In genomic region chr6:38165385-38165784, GRCm38 (mm10) we compare ENCODE assay signal across 22 mouse cellular contexts. TPM values are rescaled to one million over a fixed set of nuclear protein-coding genes. Genes with fewer than 3 reads are reported as not detected.
DNase-seq lines count a peak whose midpoint lies in the region; ATAC-seq lines count a peak whose summit lies in the region.
"Had no signal": no experiment of that assay in that cellular context is flagged by ENCODE, and none has a peak within 500 bp of the region (broad histone marks: within the 10 kb centered on the region; RNA-seq: fewer than 3 reads in every experiment).

No protein-coding gene starts in this region.

- peak overlapping the region; percentile 67 for H3K27ac ChIP-seq in kidney, embryonic 14.5 days (ENCODE audit: low read depth, low read length)
- H3K27ac ChIP-seq: gastrocnemius, adult 2 months had no signal

- H3K27me3 ChIP-seq in kidney, embryonic 14.5 days (ENCODE audit: control insufficient read depth, insufficient read depth, low read length), result no peaks in the 10 kb centered on the region

- H3K9me3 ChIP-seq in kidney, embryonic 14.5 days (ENCODE audit: control insufficient read depth, low read length), result no peaks in the 10 kb centered on the region

- WGBS in kidney, embryonic 14.5 days, result 42% methylated on average over 6 of the region's 6 CpGs

- peaks cover 18% of the 10 kb centered on the region for H3K36me3 ChIP-seq in kidney, embryonic 14.5 days (ENCODE audit: control insufficient read depth, insufficient read depth, low read length)

- H3K4me1 ChIP-seq in kidney, embryonic 14.5 days (ENCODE audit: control insufficient read depth, insufficient read depth, low read length), result peaks cover 6% of the 10 kb centered on the region

- H3K4me2 ChIP-seq in kidney, embryonic 14.5 days (replicated peaks; ENCODE audit: low read depth, low read length), result no peak overlapping the region

- no peak overlapping the region for H3K9ac ChIP-seq in kidney, embryonic 14.5 days (ENCODE audit: low read depth, low read length)
- H3K9ac ChIP-seq: liver, postnatal 0 days had no signal

- peak; percentile 54 for DNase-seq in embryo, embryonic 11 days
- no peak for DNase-seq in embryo, embryonic 10 days (ENCODE audit: low spot score)
- no peak for DNase-seq in kidney, postnatal 25 days
- peak; percentile 43 for DNase-seq in forelimb bud, embryonic 11.5 days (ENCODE audit: low read depth, low spot score)
- peak; percentile 47 for DNase-seq in mesoderm, embryonic 11.5 days (ENCODE audit: low read depth, low spot score)
- DNase-seq in cerebellum, adult 9-10 months, result no peak
- DNase-seq in adrenal gland, adult 18-20 months (ENCODE audit: low spot score in 2 of 2), result no peak
- DNase-seq: cerebellum, postnatal 25 days; gastrocnemius, adult 2 months; heart, adult 11 months; kidney, adult 8-10 months; liver; liver, postnatal 0 days; lung, postnatal 14 days had no signal

- no peak overlapping the region for H3K4me3 ChIP-seq in kidney, embryonic 14.5 days (ENCODE audit: low read length)
- H3K4me3 ChIP-seq: gastrocnemius, adult 2 months had no signal

- ATAC-seq in kidney, embryonic 14.5 days (ENCODE audit: low FRiP score, low TSS enrichment), result peak; percentile 68
- ATAC-seq: forebrain, embryonic 16.5 days; liver, postnatal 0 days had no signal

RNA-seq across cellular contexts. Expression of gene Atp6v0a4, which starts 41.0 kb away (rescaled TPM):
- 2.6 and 3.0 TPM in 2 replicates for polyA plus RNA-seq in kidney, embryonic 14.5 days (2014; fragmentation: Nextera tagmentation; extraction: Ambion mirVana)
- total RNA-seq in adrenal gland, adult 18-20 months (2021), result 1 to 10 TPM in 1 of 2 experiments, under 1 TPM in 1; 0.86 to 2.0 TPM
- total RNA-seq: hematopoietic stem cell, adult 5-6 weeks had no signal
- polyA plus RNA-seq: small intestine, adult 2 months had no signal

RNA-seq across cellular contexts. Expression of gene Tmem213, which starts 56.3 kb away (rescaled TPM):
- polyA plus RNA-seq in kidney, embryonic 14.5 days (2014; fragmentation: Nextera tagmentation; extraction: Ambion mirVana), result 19.9 and 22.2 TPM in 2 replicates
- total RNA-seq in adrenal gland, adult 18-20 months (2021), result not detected
- total RNA-seq: gastrocnemius, adult 2 months; hematopoietic stem cell, adult 5-6 weeks; megakaryocyte-erythroid progenitor cell, adult 5-6 weeks; MEL had no signal
- polyA plus RNA-seq: forebrain, embryonic 16.5 days; heart, embryonic 14.5 days; liver, postnatal 0 days; small intestine, adult 2 months; urinary bladder, adult 2 months had no signal

Comparison
In these comparisons a context has a peak if more than half of its experiments do, and no peak if none do; other contexts are left out.
1. DNase-seq: peak in embryo, embryonic 11 days (single experiment), forelimb bud, embryonic 11.5 days (single experiment) and mesoderm, embryonic 11.5 days (single experiment); none in embryo, embryonic 10 days (single experiment), kidney, postnatal 25 days (0 of 2), cerebellum, adult 9-10 months (single experiment) and adrenal gland, adult 18-20 months (0 of 2).